Mouse (Mus musculus) left cerebral cortex, postnatal 36 days (tissue): ENCODE data around the gene Zbtb34. TPM values are rescaled to one million over a fixed set of nuclear protein-coding genes. Genes with fewer than 3 reads are reported as not detected.

ENCODE experiments used
- DNase-seq, 2 experiments: peaks; one replicate each; pipeline ENCODE4 v3.0.0; 2021 to 2022; ENCODE audit warnings: low spot score in 2 of 2, mixed read lengths in 1 of 2
- intact Hi-C: fragments of 180-260 bp; cut with DNase I; formaldehyde crosslinking; loops from one replicate; pipeline ENCODE4 v1.15.1; 2025
- total RNA-seq, 2 experiments: library from RNA; stranded (reverse); gene quantifications; 2 replicates each; pipeline ENCODE4 v1.2.3; 2021

Gene Zbtb34
- total RNA-seq, 2 experiments from 2014 or later, result 18.9 to 27.1 TPM

- no peak for DNase-seq
- intact Hi-C loops, result no loop called here
Observed at GRCm38 (mm10) chr2:33412111-33412510, 19.0 kb downstream of the Zbtb34 start.

DNA sequence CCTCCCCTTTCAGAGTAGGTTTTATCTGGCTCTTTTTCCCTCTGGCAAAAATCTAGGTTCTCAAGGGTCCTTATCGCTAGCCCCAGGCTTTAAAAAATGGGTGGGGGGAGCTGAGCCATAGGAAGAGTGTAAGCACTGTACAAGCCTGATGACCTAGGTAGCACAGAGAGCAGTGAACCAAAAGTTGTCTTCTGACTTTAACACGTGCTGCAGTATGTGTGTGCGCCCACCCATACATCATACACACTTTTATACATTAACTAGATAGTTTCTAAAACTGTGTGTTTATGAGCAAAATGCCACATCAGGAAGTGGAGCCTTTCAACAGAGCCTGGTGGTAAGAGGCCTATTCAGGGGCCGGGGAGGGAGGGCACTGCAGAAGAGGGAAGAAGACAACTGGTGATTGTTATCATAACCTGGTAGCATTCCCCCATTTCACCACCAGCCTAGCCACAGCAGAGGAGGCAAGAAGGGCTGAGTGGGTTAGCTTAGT lies 27.6 kb downstream of the Zbtb34 start:
- intact Hi-C loops, result loop anchor here (5.0 kb wide), 1 partner anchor 246 kb away; no protein-coding TSS in a partner anchor
- DNase-seq, result no peak

DNA sequence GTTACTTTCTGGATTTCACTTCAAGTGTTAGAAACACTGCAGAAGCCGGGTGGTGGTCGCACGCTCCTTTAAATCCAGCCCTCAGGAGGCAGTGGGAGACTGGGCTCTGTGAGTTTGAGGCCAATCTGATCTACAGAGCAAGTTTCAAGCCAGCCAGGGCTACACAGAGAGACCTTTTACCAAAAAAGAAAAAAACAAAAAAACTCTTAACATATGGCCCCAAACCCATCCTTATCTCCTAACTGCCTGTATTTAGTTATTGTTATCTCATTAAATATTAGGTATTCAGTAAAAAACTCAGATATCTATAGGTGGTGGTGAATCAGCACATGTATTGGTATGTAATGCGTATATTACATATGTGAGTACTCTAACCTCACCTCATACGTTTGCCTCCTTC lies 28.5 kb downstream of the Zbtb34 start:
- DNase-seq, result no peak
- intact Hi-C loops, result loop anchor here (5.0 kb wide), 1 partner anchor 245 kb away; no protein-coding TSS in a partner anchor

DNA sequence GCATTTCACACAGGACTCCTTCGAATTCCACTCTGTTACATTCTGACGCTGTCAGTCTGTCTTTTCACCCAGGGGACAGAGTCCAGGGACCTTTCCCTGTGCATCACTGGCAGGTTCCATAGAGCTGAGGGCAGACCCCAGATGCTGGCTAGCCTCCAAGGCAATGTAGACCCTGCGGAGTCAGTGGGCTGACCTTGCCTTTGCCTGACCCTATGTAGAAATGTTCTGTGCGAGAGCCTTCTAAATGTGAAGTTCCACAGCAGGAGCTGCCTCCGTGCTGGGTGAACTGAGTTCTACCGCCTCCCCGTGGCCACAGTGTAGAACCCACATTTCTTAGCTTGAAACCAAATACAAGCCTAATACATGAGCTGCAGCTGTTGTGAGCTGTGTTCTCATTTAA lies 28.9 kb downstream of the Zbtb34 start:
- intact Hi-C loops, result loop anchor here (5.0 kb wide), 1 partner anchor 245 kb away; no protein-coding TSS in a partner anchor

GRCm38 (mm10) chr2:33401217-33401616 lies 29.9 kb downstream of the Zbtb34 start:
- intact Hi-C loops, result loop anchor here (2.0 to 5.0 kb wide), 2 partner anchors 48 to 244 kb away; no protein-coding TSS in a partner anchor
- no peak for DNase-seq

More for the DNA sequence above, 28.9 kb downstream of the Zbtb34 start:
- DNase-seq, result peak; percentile 61 to 65

DNA sequence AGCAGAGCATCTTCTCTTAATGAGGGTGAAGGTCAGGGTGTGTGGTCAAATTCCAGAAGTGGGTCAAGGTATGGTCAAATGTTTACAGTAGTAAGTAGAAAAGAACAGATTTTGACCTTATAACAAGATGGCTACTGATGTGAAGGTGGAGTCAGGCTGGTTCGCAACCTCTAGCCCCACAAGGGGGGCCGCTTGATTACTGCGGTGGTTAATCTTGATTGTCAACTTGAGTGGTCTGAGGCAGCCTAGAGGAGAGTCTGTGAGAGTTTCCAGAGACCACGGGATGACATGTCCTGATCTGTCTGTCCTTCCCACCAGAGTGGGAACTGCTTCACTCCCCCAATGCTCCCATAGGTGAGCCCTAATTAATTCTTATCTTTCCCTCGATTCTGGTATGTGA lies 30.6 kb downstream of the Zbtb34 start:
- intact Hi-C loops, result loop anchor here (2.0 to 5.0 kb wide), 2 partner anchors 48 to 243 kb away; no protein-coding TSS in a partner anchor
- DNase-seq, result no peak

GRCm38 (mm10) chr2:33399091-33399490 lies 32.0 kb downstream of the Zbtb34 start:
- DNase-seq, result no peak
- intact Hi-C loops, result no loop called here

- intact Hi-C loops, result no loop called here
- DNase-seq, result no peak
Observed at GRCm38 (mm10) chr2:33397036-33397435, 34.1 kb downstream of the Zbtb34 start.

DNA sequence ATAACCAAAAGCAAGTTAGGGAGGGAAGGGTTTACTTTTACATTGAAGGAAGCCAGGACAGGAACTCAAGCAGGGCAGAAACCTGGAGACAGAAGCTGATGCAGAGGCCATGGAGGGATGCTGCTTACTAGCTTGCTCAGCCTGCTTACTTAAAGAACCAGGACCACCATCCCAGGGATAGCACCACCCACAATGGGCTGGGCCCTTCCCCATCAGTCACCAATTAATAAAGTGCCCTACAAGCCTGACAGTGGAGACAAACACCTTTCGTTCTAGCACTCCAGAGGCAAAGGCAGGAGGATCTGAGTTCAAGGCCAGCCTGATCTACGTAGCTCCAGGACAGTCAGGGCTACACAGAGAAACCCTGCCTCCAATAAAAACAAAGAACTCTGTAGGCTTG lies 36.1 kb downstream of the Zbtb34 start:
- intact Hi-C loops, result no loop called here

GRCm38 (mm10) chr2:33393951-33394635 lies 37.0 kb downstream of the Zbtb34 start:
- intact Hi-C loops, result no loop called here
- no peak for DNase-seq

More for the DNA sequence above, 36.1 kb downstream of the Zbtb34 start:
- no peak for DNase-seq

DNA sequence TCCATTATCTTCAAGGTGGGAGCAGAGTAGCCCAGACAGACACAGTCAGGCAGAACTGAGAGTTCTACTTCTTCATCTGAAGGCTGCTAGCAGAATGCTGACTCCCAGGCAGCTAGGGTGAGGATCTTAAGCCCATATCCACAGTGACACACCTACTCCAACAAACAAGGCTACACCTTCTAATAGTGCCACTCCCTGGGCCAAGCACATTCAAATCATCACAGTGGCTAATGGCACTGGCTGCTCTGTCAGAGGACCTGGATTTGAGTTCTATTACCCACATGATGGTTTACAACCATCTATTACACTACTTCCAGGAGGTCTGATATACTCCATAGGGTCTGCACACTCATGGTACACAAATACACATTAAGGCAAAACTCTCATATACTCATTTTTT lies 38.1 kb downstream of the Zbtb34 start:
- no peak for DNase-seq
- intact Hi-C loops, result no loop called here

- intact Hi-C loops, result no loop called here
- no peak for DNase-seq
Observed at GRCm38 (mm10) chr2:33371648-33372408, 59.3 kb downstream of the Zbtb34 start.

DNA sequence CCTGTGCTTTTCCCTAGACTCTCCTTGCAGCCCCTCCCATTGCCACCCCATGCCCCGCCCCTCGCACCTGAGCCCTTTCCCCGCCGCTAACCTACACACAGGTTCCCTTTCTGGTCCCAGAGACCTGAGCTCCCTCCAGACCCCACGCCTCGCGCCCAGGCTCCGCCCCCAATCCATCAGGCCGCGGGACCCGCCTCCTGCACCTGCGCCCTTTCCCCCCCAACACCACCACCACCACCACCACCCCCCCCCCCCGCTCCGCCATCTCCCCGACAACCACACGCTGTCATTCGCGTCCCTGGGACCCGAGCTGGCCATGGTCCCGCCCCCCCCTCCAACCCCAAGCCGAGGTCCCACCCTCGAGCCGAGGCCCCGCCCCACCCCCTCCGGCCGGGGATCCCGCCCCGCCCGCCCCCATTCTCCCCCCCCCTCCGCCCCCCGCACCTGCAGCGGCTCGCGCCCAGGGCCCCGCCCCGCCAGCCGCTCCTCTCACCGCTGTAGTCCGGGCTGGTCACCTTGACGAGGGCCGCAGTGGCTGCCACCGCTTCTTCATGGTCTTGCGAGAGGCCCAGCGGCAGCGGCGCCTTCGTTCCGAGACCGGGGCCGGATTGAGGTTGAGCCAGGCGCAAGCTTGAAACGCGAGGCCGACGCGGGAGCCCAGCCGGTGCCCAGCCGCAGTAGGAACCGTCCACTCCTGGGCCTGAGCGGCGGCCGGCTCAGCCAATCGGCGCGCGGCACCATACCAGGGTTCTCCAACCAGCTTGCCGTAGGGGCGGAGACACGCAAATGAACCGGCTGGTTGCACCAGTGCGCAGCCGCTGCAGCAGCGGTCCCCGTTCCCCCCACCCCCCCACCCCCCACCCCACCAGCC lies 60.1 kb downstream of the Zbtb34 start, which contains the start of gene Ralgps1:
Gene Ralgps1, minus strand, starts transcription at position 710 of the 871 bp plus-strand sequence.
- intact Hi-C loops, result no loop called here
- DNase-seq, result peak; percentile 98 to 99

DNA sequence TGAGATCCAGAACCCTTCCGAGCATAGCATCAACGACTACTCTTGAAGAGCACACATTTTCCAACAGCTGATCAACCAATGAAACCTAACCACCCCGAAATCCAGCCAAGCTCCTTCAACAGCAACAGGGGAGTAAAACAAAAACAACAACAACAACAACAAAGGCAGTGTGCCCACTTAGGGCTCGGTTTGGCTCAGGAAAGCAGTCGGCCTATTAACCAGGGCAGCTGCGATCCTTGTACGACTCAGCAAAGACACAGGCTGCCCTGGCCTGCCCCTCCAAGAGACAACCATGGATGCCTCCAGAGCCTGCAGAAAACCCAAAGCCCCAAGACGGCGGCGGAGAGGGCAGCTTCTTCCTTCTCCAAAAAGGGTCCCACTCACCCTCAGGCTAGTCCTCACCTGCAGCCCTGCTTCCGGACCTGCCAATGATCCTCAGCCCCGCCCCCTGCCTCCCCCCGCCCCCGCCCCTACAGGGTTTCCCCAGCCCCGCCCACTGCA lies 60.8 kb downstream of the Zbtb34 start:
- no peak for DNase-seq
- intact Hi-C loops, result no loop called here

GRCm38 (mm10) chr2:33369453-33369852 lies 61.7 kb downstream of the Zbtb34 start:
- no peak for DNase-seq
- intact Hi-C loops, result no loop called here

DNA sequence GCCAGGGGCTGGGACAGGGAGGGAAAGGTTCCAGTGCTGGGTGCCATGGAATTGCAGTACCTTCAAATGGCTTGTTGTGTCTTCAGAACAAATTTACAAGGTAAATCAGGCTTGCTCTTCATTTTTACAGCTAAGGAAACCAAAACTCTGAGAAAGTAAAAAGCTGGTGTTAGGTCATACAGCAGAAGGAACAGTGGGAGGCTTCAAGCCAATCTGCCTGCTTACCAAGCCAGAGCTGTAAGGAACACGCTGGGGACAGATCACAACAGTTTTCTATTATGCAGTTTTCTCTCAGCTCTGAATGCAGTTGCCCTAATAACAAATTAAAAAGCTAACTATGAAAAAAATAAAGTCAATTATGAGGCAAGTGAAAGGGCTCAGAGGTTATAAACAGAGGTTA lies 62.6 kb downstream of the Zbtb34 start:
- intact Hi-C loops, result no loop called here
- no peak for DNase-seq

GRCm38 (mm10) chr2:33365703-33366471 lies 65.2 kb downstream of the Zbtb34 start:
- no peak for DNase-seq
- intact Hi-C loops, result no loop called here

GRCm38 (mm10) chr2:33364656-33365055 lies 66.5 kb downstream of the Zbtb34 start:
- no peak for DNase-seq
- intact Hi-C loops, result no loop called here

GRCm38 (mm10) chr2:33363890-33364289 lies 67.2 kb downstream of the Zbtb34 start:
- no peak for DNase-seq
- intact Hi-C loops, result no loop called here
